Mouse (Mus musculus) embryonic stem cell, embryonic (primary cell): ENCODE measurements around the gene Fmnl3.

ENCODE experiments used
- CTCF ChIA-PET, 4 experiments: fragments of 300-600 bp in 2 of 4; fragments of 350-600 bp in 2 of 4; sonication (Branson Sonifier 250); formaldehyde crosslinking; loops; one replicate each; lab custom pipeline; 2022; ENCODE audit warnings: inconsistent platforms in 2 of 4; lab: Charles Lee
- POLR2A ChIA-PET, 4 experiments: fragments of 300-600 bp in 2 of 4; fragments of 350-600 bp in 2 of 4; sonication (Branson Sonifier 250); formaldehyde crosslinking; loops; one replicate each; lab custom pipeline; 2022; ENCODE audit warnings: antibody characterized with exemption in 4 of 4, inconsistent platforms in 1 of 4; lab: Charles Lee

Gene Fmnl3

DNA sequence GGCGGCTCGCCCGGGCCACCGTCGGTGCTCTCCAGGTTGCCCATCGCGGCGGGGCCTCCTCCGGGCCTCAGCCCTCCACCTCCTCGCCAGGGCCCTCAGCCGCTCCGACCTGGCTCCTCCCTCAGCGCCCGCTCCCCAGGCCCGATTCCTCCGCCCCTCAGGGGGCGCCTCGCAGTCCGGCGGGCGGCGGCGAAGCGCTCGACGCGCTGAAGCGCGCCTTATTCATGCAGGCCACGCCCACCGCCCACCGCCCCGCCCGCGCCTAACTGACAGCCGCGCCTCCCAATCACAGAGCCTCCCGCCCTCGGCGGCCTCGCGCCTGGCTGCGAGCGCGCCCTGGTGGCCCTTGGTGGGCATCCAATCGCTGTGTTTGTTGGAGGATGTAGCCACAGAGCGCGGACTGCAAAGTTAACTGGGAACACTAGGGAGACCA is at the start of gene Fmnl3:
Fmnl3 (minus strand) TSS at position 224 of the 433 bp plus-strand sequence.
- ChIA-PET POLR2A (interaction anchor here (0.6 to 2.0 kb wide), 12 partner anchors 9 to 1857 kb away, joined by 3 to 19 read pairs (median 5); partner anchors contain the start of genes Tmbim6 (in 1 of the 4) and Tuba1c (in 1 of the 4)), CTCF (interaction anchor here in 3 of 4 experiments (0.7 to 1.4 kb wide), 5 partner anchors 11 to 1551 kb away, joined by 3 to 12 read pairs (median 7); no protein-coding TSS in a partner anchor)

- CTCF ChIA-PET: interaction anchor here in 3 of 4 experiments (0.6 to 5.7 kb wide), 15 partner anchors 9 to 711 kb away, joined by 3 to 92 read pairs (median 4); partner anchors contain the start of gene Tmbim6 (in 1 of the 3)
Measured at GRCm38 (mm10) chr15:99417692-99418271, 47.5 kb upstream of the Fmnl3 start.

GRCm38 (mm10) chr15:99416957-99417356 is 46.7 kb upstream of the Fmnl3 start:
- ChIA-PET CTCF (interaction anchor here (0.5 to 5.7 kb wide), 68 partner anchors 9 to 1079 kb away, joined by 3 to 92 read pairs (median 4); partner anchors contain the start of genes Tmbim6 (in 4 of the 4), Bcdin3d (in 2 of the 4), Asic1 (in 1 of the 4) and Cox14 (in 1 of the 4)), POLR2A (interaction anchor here (0.5 to 1.8 kb wide), 21 partner anchors 10 to 410 kb away, joined by 3 to 6 read pairs (median 3); partner anchors contain the start of gene Troap (in 1 of the 4))

More at GRCm38 (mm10) chr15:99417692-99418271, 47.5 kb upstream of the Fmnl3 start:
- POLR2A ChIA-PET: interaction anchor here in 3 of 4 experiments (0.7 to 1.5 kb wide), 8 partner anchors 25 to 1204 kb away, joined by 3 to 7 read pairs (median 3); partner anchors contain the start of genes Nckap5l (in 1 of the 3), Tmbim6 (in 1 of the 3) and Troap (in 1 of the 3)

DNA sequence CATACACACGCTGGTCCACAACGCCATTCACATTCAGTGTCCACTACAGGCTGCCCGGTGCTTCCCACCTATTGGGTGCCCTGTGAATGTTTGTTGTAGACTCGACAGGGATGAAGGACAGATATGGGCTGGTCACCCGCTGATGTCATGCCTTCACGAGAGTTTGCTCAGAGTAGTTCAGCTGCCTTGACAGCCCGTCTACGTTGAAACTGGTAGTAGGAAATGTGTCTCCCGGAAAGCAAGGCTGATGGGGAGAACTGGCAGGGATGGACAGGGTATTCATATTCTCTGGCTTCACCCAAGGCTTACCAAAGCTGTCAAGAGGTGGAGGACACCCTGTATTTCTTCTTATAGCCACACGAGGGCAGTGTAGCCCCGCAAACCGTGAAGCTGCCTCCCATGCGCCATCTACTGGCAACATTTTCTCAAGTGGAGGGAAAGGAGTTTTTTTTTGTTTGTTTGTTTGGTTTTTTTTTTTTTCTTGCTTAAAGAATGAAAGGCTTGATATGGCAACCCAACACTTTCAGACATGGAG is 46.1 kb upstream of the Fmnl3 start:
- CTCF ChIA-PET: interaction anchor here (0.5 to 5.7 kb wide), 95 partner anchors 9 to 1686 kb away, joined by 3 to 92 read pairs (median 4); partner anchors contain the start of genes Tmbim6 (in 4 of the 4), Bcdin3d (in 2 of the 4), Nckap5l (in 2 of the 4) and Asic1 (in 1 of the 4)
- POLR2A ChIA-PET: interaction anchor here (0.5 to 1.8 kb wide), 24 partner anchors 9 to 933 kb away, joined by 3 to 6 read pairs (median 3); partner anchors contain the start of gene Troap (in 1 of the 4)

DNA sequence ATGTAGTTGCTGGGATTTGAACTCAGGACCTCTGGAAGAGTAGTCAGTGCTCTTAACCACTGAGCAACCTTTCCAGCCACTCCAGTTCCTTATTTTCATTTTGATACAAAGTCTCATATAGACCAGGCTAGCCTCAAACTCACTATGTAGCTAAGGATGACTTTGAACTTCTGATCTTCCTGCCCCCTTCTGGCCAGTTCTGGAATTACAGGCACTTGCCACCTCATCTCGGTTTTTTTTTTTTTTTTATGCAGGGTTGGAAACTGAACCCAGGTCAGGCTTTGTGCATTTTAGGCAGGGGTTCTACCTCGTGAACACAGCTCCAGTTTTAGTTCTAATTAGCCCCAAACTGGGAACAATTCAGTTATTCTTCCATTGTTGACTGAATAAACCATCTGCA is 45.5 kb upstream of the Fmnl3 start:
- POLR2A ChIA-PET: interaction anchor here (0.6 to 1.8 kb wide), 22 partner anchors 9 to 934 kb away, joined by 3 to 8 read pairs (median 4); partner anchors contain the start of genes Tmbim6 (in 2 of the 4) and Aqp2 (in 1 of the 4)
- CTCF ChIA-PET: interaction anchor here (0.6 to 5.7 kb wide), 86 partner anchors 9 to 1686 kb away, joined by 3 to 92 read pairs (median 4); partner anchors contain the start of genes Tmbim6 (in 4 of the 4), Nckap5l (in 2 of the 4), Bcdin3d (in 1 of the 4) and Dnajc22 (in 1 of the 4)

DNA sequence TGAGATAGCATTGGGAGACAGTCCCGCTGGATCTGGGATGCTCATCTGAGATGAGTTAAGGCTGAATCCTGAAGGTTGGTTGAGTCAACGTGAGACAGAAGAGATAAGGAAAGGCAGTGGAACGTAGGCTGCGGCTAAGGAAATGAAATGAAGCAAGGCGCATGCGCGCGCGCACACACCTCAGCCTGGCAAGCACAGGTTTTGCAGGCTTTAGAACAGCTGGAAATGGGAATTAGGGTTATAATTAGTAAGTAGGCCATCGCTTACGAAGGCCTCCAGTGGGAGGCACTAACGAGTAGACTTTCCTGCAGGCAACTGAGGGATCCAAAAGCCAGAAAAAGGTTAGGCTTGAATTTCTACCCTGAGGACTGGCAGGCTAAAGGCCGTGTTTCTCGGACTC is 41.5 kb upstream of the Fmnl3 start:
- ChIA-PET POLR2A (interaction anchor here in 2 of 4 experiments (0.6 to 4.2 kb wide), 7 partner anchors 9 to 406 kb away, joined by 3 to 14 read pairs (median 5); partner anchors contain the start of gene Bcdin3d (in 1 of the 2)), CTCF (interaction anchor here in 3 of 4 experiments (0.6 to 1.7 kb wide), 6 partner anchors 10 to 624 kb away, joined by 3 to 4 read pairs (median 3); partner anchors contain the start of gene Prpf40b (in 1 of the 3))

DNA sequence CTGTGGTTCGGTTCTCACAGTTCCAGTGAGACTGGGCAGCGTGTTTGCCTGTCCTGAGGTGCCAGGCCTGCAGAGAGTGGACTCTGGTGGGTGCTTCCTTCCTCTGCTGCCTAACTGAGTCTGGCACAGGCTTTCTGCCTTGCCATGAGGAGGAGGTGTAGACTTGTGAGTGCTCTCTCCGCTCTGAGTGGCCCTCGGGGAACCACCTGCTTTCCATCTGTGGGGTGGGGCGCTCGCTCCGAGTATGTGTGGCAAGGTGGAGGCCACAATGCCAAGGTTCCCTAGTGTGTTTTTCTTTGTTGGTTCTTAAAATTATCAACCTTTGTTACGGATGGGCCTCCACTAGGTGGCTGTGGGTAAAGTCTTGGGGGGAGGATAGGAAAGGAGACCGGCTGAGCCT is 38.6 kb upstream of the Fmnl3 start:
- POLR2A ChIA-PET: interaction anchor here in 2 of 4 experiments (0.6 to 6.4 kb wide), 6 partner anchors 9 to 68 kb away, joined by 3 to 31 read pairs (median 5); partner anchors contain the start of gene Tmbim6 (in 1 of the 2)
- CTCF ChIA-PET: interaction anchor here in 1 of 4 experiments (0.6 to 2.4 kb wide), 2 partner anchors 62 to 408 kb away, joined by 3 to 7 read pairs; no protein-coding TSS in a partner anchor

DNA sequence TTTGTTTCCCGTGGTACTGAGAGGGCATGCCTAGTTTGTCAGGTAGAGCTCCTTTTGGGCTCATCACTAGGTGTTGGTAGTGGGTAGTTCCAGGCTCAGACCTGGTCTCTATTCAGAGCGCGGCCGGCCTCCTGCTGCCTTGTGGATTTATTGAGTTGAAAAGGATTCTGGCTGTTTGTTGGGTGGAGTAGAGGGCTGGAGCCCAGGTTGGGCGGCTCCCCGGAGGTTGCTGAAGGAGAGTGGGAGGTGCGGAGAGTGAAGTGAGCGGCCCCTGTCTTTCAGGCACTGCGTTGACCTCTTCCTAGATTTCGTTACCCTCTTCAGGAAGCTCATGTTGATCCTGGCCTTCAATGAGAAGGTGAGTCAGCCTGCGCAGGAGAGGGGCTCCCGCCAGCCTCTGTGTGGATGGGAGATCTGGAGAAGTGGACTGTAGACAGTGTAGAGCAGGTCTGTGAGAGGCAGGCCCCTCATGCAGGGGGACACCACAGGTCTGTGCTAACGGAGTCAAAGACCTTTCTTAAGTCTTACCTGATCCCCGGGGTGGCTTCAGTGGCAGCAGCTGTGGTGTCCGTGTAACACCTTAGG is 36.8 kb upstream of the Fmnl3 start:
- ChIA-PET POLR2A (interaction anchor here in 3 of 4 experiments (0.6 to 6.4 kb wide), 13 partner anchors 9 to 377 kb away, joined by 3 to 31 read pairs (median 4); partner anchors contain the start of genes Tmbim6 (in 3 of the 3) and Tuba1c (in 1 of the 3)), CTCF (interaction anchor here (0.5 to 2.5 kb wide), 11 partner anchors 9 to 1545 kb away, joined by 3 to 12 read pairs (median 4); no protein-coding TSS in a partner anchor)

GRCm38 (mm10) chr15:99405150-99405549 is 34.9 kb upstream of the Fmnl3 start:
- CTCF ChIA-PET: interaction anchor here in 3 of 4 experiments (0.7 to 2.5 kb wide), 3 partner anchors 11 to 404 kb away, joined by 3 to 12 read pairs (median 4); no protein-coding TSS in a partner anchor
- POLR2A ChIA-PET: interaction anchor here in 3 of 4 experiments (0.5 to 6.4 kb wide), 7 partner anchors 9 to 246 kb away, joined by 3 to 31 read pairs (median 5); partner anchors contain the start of genes Tmbim6 (in 2 of the 3) and Racgap1 (in 1 of the 3)

DNA sequence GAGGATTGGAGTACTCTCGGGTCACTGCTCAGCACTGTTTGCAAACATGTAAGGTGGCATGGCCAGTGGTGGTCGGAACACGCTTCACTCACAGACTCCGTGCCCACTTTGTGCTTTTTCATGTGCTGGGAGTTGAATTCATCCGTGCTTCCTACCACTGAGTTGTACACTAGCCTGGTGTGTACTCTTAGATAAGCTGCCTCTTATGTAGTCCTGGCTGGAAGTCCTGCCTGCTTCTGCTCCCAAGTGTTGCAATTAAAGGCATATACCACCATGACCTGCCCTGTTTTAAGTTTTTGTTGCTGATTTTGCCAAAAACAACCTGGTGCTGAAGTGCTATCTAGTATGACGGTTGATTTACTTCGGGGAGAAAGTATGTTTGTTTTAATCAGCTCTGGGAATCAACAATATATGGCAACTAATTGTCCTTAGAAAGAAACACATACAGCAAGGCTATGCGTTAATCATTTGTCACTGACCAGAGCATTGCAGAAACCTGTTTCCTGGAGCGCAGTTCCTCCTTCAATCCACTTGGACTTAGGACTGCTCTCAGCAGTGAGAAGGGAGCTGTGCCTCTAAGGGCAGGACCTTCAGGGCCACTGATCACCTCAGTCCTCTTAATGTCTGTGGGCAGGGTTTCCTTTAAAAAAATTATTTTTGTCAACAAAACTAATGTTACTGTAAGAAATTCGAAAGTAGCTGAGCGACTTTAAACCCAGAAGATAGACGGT is 33.0 kb upstream of the Fmnl3 start:
- POLR2A ChIA-PET: interaction anchor here (0.5 to 4.1 kb wide), 10 partner anchors 10 to 363 kb away, joined by 3 to 24 read pairs (median 4); partner anchors contain the start of gene Tmbim6 (in 1 of the 4)
- CTCF ChIA-PET: interaction anchor here in 1 of 4 experiments (0.9 to 1.0 kb wide), 2 partner anchors 12 to 67 kb away, joined by 4 read pairs; no protein-coding TSS in a partner anchor

- CTCF ChIA-PET: no interaction called here
- POLR2A ChIA-PET: interaction anchor here in 2 of 4 experiments (0.6 to 1.4 kb wide), 3 partner anchors 8 to 37 kb away, joined by 3 to 7 read pairs (median 3); partner anchors contain the start of gene Tmbim6 (in 1 of the 2)
Measured at GRCm38 (mm10) chr15:99400602-99401001, 30.3 kb upstream of the Fmnl3 start.

GRCm38 (mm10) chr15:99399503-99400245 is 29.4 kb upstream of the Fmnl3 start:
- POLR2A ChIA-PET: interaction anchor here in 3 of 4 experiments (0.5 to 1.3 kb wide), 4 partner anchors 9 to 370 kb away, joined by 3 to 4 read pairs (median 4); partner anchors contain the start of gene Tuba1c (in 1 of the 3)

GRCm38 (mm10) chr15:99397622-99398021 is 27.3 kb upstream of the Fmnl3 start:
- ChIA-PET POLR2A (interaction anchor here in 3 of 4 experiments (0.6 to 1.2 kb wide), 7 partner anchors 9 to 373 kb away, joined by 3 to 11 read pairs (median 3); no protein-coding TSS in a partner anchor), CTCF (interaction anchor here in 3 of 4 experiments (0.6 to 0.7 kb wide), 4 partner anchors 18 to 1060 kb away, joined by 3 to 17 read pairs (median 4); partner anchors contain the start of gene Nckap5l (in 1 of the 3))

More at GRCm38 (mm10) chr15:99399503-99400245, 29.4 kb upstream of the Fmnl3 start:
- CTCF ChIA-PET: interaction anchor here in 1 of 4 experiments (0.8 kb wide), 1 partner anchor 16 kb away, joined by 3 read pairs; no protein-coding TSS in a partner anchor

DNA sequence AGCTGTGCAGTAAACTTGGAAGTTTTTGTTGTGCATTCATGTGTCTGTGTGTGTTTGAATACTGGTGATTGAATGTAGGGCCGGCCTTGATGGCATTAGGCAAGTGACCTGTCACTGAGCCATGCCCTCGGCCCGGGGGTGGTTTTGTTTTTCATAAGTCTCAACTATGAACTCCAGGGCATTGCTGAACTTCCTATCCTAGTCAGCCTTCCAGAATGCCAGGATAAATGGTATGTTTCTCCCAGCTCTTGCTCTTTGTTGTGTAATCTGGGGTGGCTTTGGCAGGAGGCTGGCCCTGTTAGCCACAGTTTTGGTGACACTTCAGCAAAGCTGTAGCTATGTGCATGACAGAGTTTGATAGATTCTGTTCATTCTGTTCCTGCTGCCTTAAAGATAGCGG is 26.6 kb upstream of the Fmnl3 start:
- CTCF ChIA-PET: interaction anchor here in 2 of 4 experiments (0.6 to 0.7 kb wide), 4 partner anchors 11 to 1061 kb away, joined by 4 to 17 read pairs (median 6); no protein-coding TSS in a partner anchor
- POLR2A ChIA-PET: interaction anchor here in 2 of 4 experiments (0.8 to 2.5 kb wide), 3 partner anchors 9 to 507 kb away, joined by 3 to 12 read pairs (median 4); no protein-coding TSS in a partner anchor

GRCm38 (mm10) chr15:99396462-99396861 is 26.2 kb upstream of the Fmnl3 start:
- ChIA-PET POLR2A (interaction anchor here in 2 of 4 experiments (0.8 to 2.5 kb wide), 6 partner anchors 10 to 508 kb away, joined by 3 to 12 read pairs (median 3); no protein-coding TSS in a partner anchor), CTCF (interaction anchor here in 3 of 4 experiments (0.6 to 1.1 kb wide), 4 partner anchors 10 to 691 kb away, joined by 3 to 7 read pairs (median 4); no protein-coding TSS in a partner anchor)
